In genomic region chr4:150808471-150808847, GRCm38 (mm10) we compare ENCODE assay signal across 9 mouse cellular contexts. TPM values are rescaled to one million over a fixed set of nuclear protein-coding genes. Genes with fewer than 3 reads are reported as not detected.
A peak's percentile ranks its signal among the peaks of the same experiment; 100 is the strongest.
DNase-seq lines count a peak whose midpoint lies in the region; ATAC-seq and TF ChIP-seq lines count a peak whose summit lies in the region.
"Had no signal": no experiment of that assay in that cellular context is flagged by ENCODE, and none has a peak within 500 bp of the region (broad histone marks: within the 10 kb centered on the region; RNA-seq: fewer than 3 reads in every experiment).

No protein-coding gene starts in this region.

- H3K9me3 ChIP-seq in heart, embryonic 12.5 days (replicated peaks) = 0 out of 2 replicates have a peak, but pooled peaks cover 4% of the 10 kb centered on the region
- H3K9me3 ChIP-seq: neural tube, embryonic 12.5 days had no signal

- no peak for TF ChIP-seq CTCF in kidney, adult 2 months (conservative IDR thresholded peaks at IDR 0.05; ENCODE audit: insufficient read depth, insufficient read length, low read depth, low read length)

- no peak overlapping the region for H3K9ac ChIP-seq in heart, embryonic 12.5 days
- H3K9ac ChIP-seq: neural tube, embryonic 12.5 days had no signal

- 51% methylated on average over 12 of the region's 12 CpGs for WGBS in kidney, adult 2 months
- WGBS in heart, embryonic 12.5 days = 28% methylated on average over 12 of the region's 12 CpGs

- peaks cover 10% of the 10 kb centered on the region; the same call in 1 of the 2 replicates for H3K4me1 ChIP-seq in kidney, adult 2 months (ENCODE audit: control insufficient read depth, insufficient read depth, low read length)
- peaks cover 40% of the 10 kb centered on the region for H3K4me1 ChIP-seq in heart, embryonic 12.5 days (replicated peaks)

- TF ChIP-seq POLR2A in kidney, adult 2 months (IDR thresholded peaks at IDR 0.05; ENCODE audit: low read depth, low read length) = no peak

- no peak overlapping the region for H3K27ac ChIP-seq in kidney, adult 2 months (ENCODE audit: insufficient read depth, low read depth, low read length)
- peak overlapping the region; percentile 80 for H3K27ac ChIP-seq in heart, embryonic 12.5 days (ENCODE audit: poor library complexity, severe bottlenecking)
- H3K27ac ChIP-seq: neural tube, embryonic 12.5 days had no signal

- H3K36me3 ChIP-seq in kidney, adult 2 months (ENCODE audit: control insufficient read depth, insufficient read depth, low read length) = no peaks in the 10 kb centered on the region
- no peaks in the 10 kb centered on the region for H3K36me3 ChIP-seq in heart, embryonic 12.5 days
- H3K36me3 ChIP-seq: neural tube, embryonic 12.5 days had no signal

- no peaks in the 10 kb centered on the region for H3K27me3 ChIP-seq in kidney, adult 2 months (replicated peaks; ENCODE audit: control insufficient read depth, insufficient read depth, low read length)
- H3K27me3 ChIP-seq in heart, embryonic 12.5 days (replicated peaks) = no peaks in the 10 kb centered on the region
- H3K27me3 ChIP-seq: neural tube, embryonic 12.5 days had no signal

- peak; percentile 88 for ATAC-seq in CD4-positive, CD25-positive, alpha-beta regulatory T cell, adult 4 months
- ATAC-seq in heart, embryonic 12.5 days (ENCODE audit: insufficient number of reproducible peaks, low FRiP score) = peak; percentile 37; the same call in 1 of the 2 replicates
- ATAC-seq in megakaryocyte, adult 5-6 weeks (ENCODE audit: poor library complexity, severe bottlenecking) = peak; percentile 76

- H3K4me2 ChIP-seq in heart, embryonic 12.5 days = peak overlapping the region; percentile 57
- H3K4me2 ChIP-seq: neural tube, embryonic 12.5 days had no signal

- DNase-seq in kidney, adult 2 months = peak; percentile 36
- no peak for DNase-seq in kidney, postnatal 25 days
- DNase-seq in urinary bladder, postnatal 25 days (ENCODE audit: low spot score) = no peak
- no peak for DNase-seq in gastrocnemius, postnatal 14 days
- DNase-seq in retina, postnatal 1 day = no peak

- intact Hi-C loops in gastrocnemius, postnatal 14 days (cut with DNase I; ENCODE audit: low total_unique reads) = no loop called here

- H3K4me3 ChIP-seq in kidney, adult 2 months (ENCODE audit: insufficient read depth, low read depth, low read length) = no peak overlapping the region
- H3K4me3 ChIP-seq in heart, embryonic 12.5 days = no peak overlapping the region
- H3K4me3 ChIP-seq: neural tube, embryonic 12.5 days had no signal

RNA-seq across cellular contexts. Expression of gene Errfi1, which starts 45.3 kb away (rescaled TPM):
- 230 TPM in 2 replicates for polyA plus RNA-seq in kidney, adult 2 months (2012; rRNA removed)
- polyA plus RNA-seq in CD4-positive, CD25-positive, alpha-beta regulatory T cell, adult 4 months (2017; shearing (Covaris generic)) = 1 to 10 TPM; 1.4 to 2.7 TPM
- 14.0 and 16.5 TPM in 2 replicates for polyA plus RNA-seq in heart, embryonic 12.5 days (2016; fragmentation: Nextera tagmentation; extraction: Ambion mirVana)
- total RNA-seq in megakaryocyte, adult 5-6 weeks (2015) = 1.8 and 3.7 TPM in 2 replicates
- 2.3 and 3.4 TPM in 2 replicates for total RNA-seq in megakaryocyte, adult 5-6 weeks (2017)
- total RNA-seq in gastrocnemius, postnatal 14 days (2021) = 10 to 100 TPM; 17.0 to 34.2 TPM

Comparison
In these comparisons a context has a peak if more than half of its experiments do, and no peak if none do; other contexts are left out.
1. ATAC-seq: peak in every context shown above with its lines; median percentile 88 in CD4-positive, CD25-positive, alpha-beta regulatory T cell, adult 4 months; 76 in megakaryocyte, adult 5-6 weeks; 37 in heart, embryonic 12.5 days.
2. RNA of gene Errfi1, which starts 45.3 kb away (polyA plus RNA-seq): 230 TPM in kidney, adult 2 months; 14.0 to 16.5 TPM in heart, embryonic 12.5 days and 1.4 to 2.7 TPM in CD4-positive, CD25-positive, alpha-beta regulatory T cell, adult 4 months; every median in the first group is over 10 times any median in the second.